Mouse (Mus musculus) thymus, postnatal 0 days (tissue): Measurements from ENCODE around the gene Card9. TPM values are rescaled to one million over a fixed set of nuclear protein-coding genes. Genes with fewer than 3 reads are reported as not detected.

ENCODE experiments used
- DNase-seq: peaks from one replicate; pipeline ENCODE4 v3.0.0-alpha.2; 2015; ENCODE audit warnings: low spot score
- polyA plus RNA-seq: library from polyadenylated mRNA; unstranded; fragments of >200 nt; fragmentation: Nextera tagmentation; extraction: Ambion mirVana; gene quantifications from 2 replicates; pipeline ENCODE4 v1.2.1, GENCODE M21; 2015

Card9 gene
- polyA plus RNA-seq, 1 experiment from 2014 or later = 15.9 TPM

DNA sequence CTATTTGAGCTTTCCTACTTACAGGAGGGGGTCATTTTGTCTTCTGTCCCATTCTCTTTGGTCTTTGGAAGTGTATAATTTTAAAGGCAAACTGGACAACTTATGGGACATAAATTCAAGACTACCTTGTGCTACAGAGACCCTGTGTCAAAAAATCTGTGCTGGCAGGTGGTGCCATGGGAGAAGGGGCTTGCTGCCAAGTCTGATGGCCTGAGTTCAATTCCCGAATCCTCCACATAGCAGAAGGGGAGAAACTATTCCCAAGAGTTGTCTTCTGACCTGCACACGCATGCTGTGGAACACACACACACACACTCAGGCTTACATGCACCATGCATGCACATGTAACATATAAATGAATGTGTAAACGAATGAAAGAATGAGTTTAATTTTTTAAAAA lies 54.0 kb downstream of the Card9 start:
- DNase-seq = no peak

- DNase-seq = no peak
Measured at GRCm38 (mm10) chr2:26305555-26305954, 55.2 kb downstream of the Card9 start.

DNA sequence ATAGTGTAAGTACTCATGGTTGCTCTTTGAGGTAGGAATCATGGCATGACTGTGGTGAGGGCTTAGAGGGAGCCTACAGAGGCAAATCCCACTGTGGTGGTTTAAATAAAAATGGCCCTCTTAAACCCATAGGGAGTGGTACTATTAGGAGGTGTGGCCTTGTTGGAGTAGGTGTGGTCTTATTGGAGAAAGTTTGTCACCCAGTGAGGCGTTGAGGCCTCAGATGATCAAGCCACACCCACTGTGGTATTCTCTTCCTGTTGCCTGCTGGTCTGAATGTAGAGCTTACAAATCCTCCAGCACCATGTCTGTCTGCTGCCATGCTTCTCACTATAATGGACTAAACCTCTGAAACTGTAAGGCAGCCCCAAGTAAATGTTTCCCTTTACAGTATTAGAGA lies 56.0 kb downstream of the Card9 start:
- no peak for DNase-seq

Other genes starting within 250 kb of the Card9 start
- gene Nacc2, start 237.7 kb downstream of the Card9 start, polyA plus RNA-seq = 2.2 and 2.8 TPM in 2 replicates
- gene Lhx3, start 152.6 kb downstream of the Card9 start, polyA plus RNA-seq = 0.17 and 0.22 TPM in 2 replicates
- gene Qsox2, start 123.4 kb downstream of the Card9 start, polyA plus RNA-seq = 15.2 and 15.3 TPM in 2 replicates
- gene Ccdc187, start 66.4 kb downstream of the Card9 start, polyA plus RNA-seq = 0.04 TPM in 2 replicates
- 12.5 and 13.7 TPM in 2 replicates for gene Gpsm1, start 45.4 kb downstream of the Card9 start, polyA plus RNA-seq
- gene Dnlz, start 8.8 kb downstream of the Card9 start, polyA plus RNA-seq = 22.2 and 24.5 TPM in 2 replicates
- gene Snapc4, start 19.7 kb upstream of the Card9 start, polyA plus RNA-seq = 14.2 and 19.4 TPM in 2 replicates
- 164 and 184 TPM in 2 replicates for gene Entr1, start 28.4 kb upstream of the Card9 start, polyA plus RNA-seq
- 81.8 and 83.4 TPM in 2 replicates for gene Pmpca, start 28.4 kb upstream of the Card9 start, polyA plus RNA-seq
- gene Inpp5e, start 48.3 kb upstream of the Card9 start, polyA plus RNA-seq = 13.9 and 14.1 TPM in 2 replicates
- gene Sec16a, start 84.3 kb upstream of the Card9 start, polyA plus RNA-seq = 12.4 and 12.9 TPM in 2 replicates
- 44.3 and 54.9 TPM in 2 replicates for gene Notch1, start 155.7 kb upstream of the Card9 start, polyA plus RNA-seq
- gene Egfl7, start 219.1 kb upstream of the Card9 start, polyA plus RNA-seq = 43.6 and 50.0 TPM in 2 replicates
- gene Gm20532, start 225.7 kb upstream of the Card9 start, polyA plus RNA-seq = not detected in 2 replicates
- 14.7 and 14.9 TPM in 2 replicates for gene Agpat2, start 243.5 kb upstream of the Card9 start, polyA plus RNA-seq